Mouse (Mus musculus) MEL (cell line): ENCODE data around the gene Khk.

Experiments
- CTCF ChIP-seq, 3 experiments: IDR thresholded peaks in 2 of 3; conservative IDR thresholded peaks in 1 of 3; 2 replicates each; pipeline ENCODE4 v1.5.1; 2011 to 2012; ENCODE audit warnings: low read length in 3 of 3, low read depth in 2 of 3, mild to moderate bottlenecking in 2 of 3, improper control_type of control experiment in 1 of 3, inconsistent platforms in 1 of 3, mixed read lengths in 1 of 3, moderate library complexity in 1 of 3; ENCODE audit not compliant: control insufficient read depth in 1 of 3, insufficient read depth in 1 of 3, poor library complexity in 1 of 3, severe bottlenecking in 1 of 3
- JUND ChIP-seq: IDR thresholded peaks from 2 replicates; pipeline ENCODE4 v1.6.1; 2011; ENCODE audit warnings: low read depth, mild to moderate bottlenecking, improper control_type of control experiment, low read length
- POLR2A ChIP-seq, 2 experiments: IDR thresholded peaks; 2 replicates each; pipeline ENCODE4 v1.6.1; 2011 to 2012; ENCODE audit warnings: low read length in 2 of 2, mild to moderate bottlenecking in 2 of 2, control low read depth in 1 of 2, improper control_type of control experiment in 1 of 2, low read depth in 1 of 2, moderate library complexity in 1 of 2; ENCODE audit not compliant: control insufficient read depth in 1 of 2, insufficient read depth in 1 of 2, poor library complexity in 1 of 2
- POLR2AphosphoS5 ChIP-seq: IDR thresholded peaks from 2 replicates; pipeline ENCODE4 v1.6.1; 2012; ENCODE audit warnings: low read depth, borderline replicate concordance, mild to moderate bottlenecking, inconsistent platforms, low read length, moderate library complexity, mixed read lengths

DNA sequence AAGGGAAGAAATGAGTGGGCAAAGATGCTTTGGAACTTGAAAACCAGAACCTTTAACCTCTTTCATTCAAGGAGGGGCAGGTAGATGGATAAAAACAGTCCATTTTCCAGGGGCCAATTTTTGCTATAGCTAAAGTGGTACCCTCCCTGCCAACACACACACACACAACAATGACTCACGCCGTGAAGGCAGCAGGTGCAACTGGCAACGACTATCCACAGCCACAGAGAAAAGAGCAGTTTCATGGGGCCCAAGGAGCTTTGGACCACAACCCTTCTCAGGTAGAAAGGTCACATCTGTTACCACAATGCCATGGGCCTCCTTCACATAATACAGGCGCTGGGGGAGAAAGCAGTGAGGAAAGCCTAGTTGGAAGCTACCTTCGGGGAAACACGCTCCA, 34.5 kb downstream of the Khk start:
- no peak for TF ChIP-seq CTCF (IDR thresholded peaks at IDR 0.05 in 2 of 3, conservative IDR thresholded peaks at IDR 0.05 in 1 of 3; ENCODE audit: control insufficient read depth in 1 of 3, insufficient read depth in 1 of 3, low read depth in 2 of 3, low read length in 3 of 3, poor library complexity in 1 of 3, severe bottlenecking in 1 of 3)
- no peak; a peak in 1 of 4 replicates for TF ChIP-seq POLR2A (IDR thresholded peaks at IDR 0.05; ENCODE audit: control insufficient read depth in 1 of 2, insufficient read depth in 1 of 2, low read depth in 1 of 2, low read length in 2 of 2, poor library complexity in 1 of 2)
- no peak for TF ChIP-seq JUND
- no peak for TF ChIP-seq POLR2AphosphoS5
